Mouse (Mus musculus): ENCODE results near the gene Ss18l1.

Ss18l1 gene

GRCm38 (mm10) chr2:180034753-180035152 lies 7.6 kb upstream of the Ss18l1 start:
- DNase-seq (ENCODE audit: low read depth, low spot score): no peak

- DNase-seq (ENCODE audit: low read depth, low spot score): no peak
These were observed 1.9 kb upstream of the Ss18l1 start for GRCm38 (mm10) chr2:180040406-180040805.

- DNase-seq (ENCODE audit: low read depth, low spot score): no peak
These were observed 593 bp upstream of the Ss18l1 start for GRCm38 (mm10) chr2:180041577-180042255.

GRCm38 (mm10) chr2:180042858-180043515 lies 678 bp downstream of the Ss18l1 start:
- no peak for DNase-seq (ENCODE audit: low read depth, low spot score)

- DNase-seq (ENCODE audit: low read depth, low spot score): no peak
These were observed 3.0 kb downstream of the Ss18l1 start for GRCm38 (mm10) chr2:180045283-180045682.

GRCm38 (mm10) chr2:180047580-180047979 lies 5.3 kb downstream of the Ss18l1 start:
- no peak for DNase-seq (ENCODE audit: low read depth, low spot score)

GRCm38 (mm10) chr2:180047980-180048635 lies 5.8 kb downstream of the Ss18l1 start:
- no peak for DNase-seq (ENCODE audit: low read depth, low spot score)

- no peak for DNase-seq (ENCODE audit: low read depth, low spot score)
These were observed 8.7 kb downstream of the Ss18l1 start for GRCm38 (mm10) chr2:180050986-180051385.

GRCm38 (mm10) chr2:180051986-180052733 lies 9.9 kb downstream of the Ss18l1 start:
- DNase-seq (ENCODE audit: low read depth, low spot score): no peak

GRCm38 (mm10) chr2:180053001-180053400 lies 10.7 kb downstream of the Ss18l1 start:
- no peak for DNase-seq (ENCODE audit: low read depth, low spot score)

GRCm38 (mm10) chr2:180063338-180064131 lies 21.2 kb downstream of the Ss18l1 start:
- no peak for DNase-seq (ENCODE audit: low read depth, low spot score)

- no peak for DNase-seq (ENCODE audit: low read depth, low spot score)
These were observed 27.6 kb downstream of the Ss18l1 start for GRCm38 (mm10) chr2:180069770-180070480.

- peak; percentile 83 for DNase-seq (ENCODE audit: low read depth, low spot score)
These were observed 28.5 kb downstream of the Ss18l1 start, which contains the start of gene Mtg2 for GRCm38 (mm10) chr2:180070481-180071453. Gene Mtg2, plus strand, starts transcription at chr2:180070588.

- no peak for DNase-seq (ENCODE audit: low read depth, low spot score)
These were observed 29.4 kb downstream of the Ss18l1 start for GRCm38 (mm10) chr2:180071671-180072070.

- DNase-seq (ENCODE audit: low read depth, low spot score): no peak
These were observed 30.6 kb downstream of the Ss18l1 start for GRCm38 (mm10) chr2:180072886-180073285.

- no peak for DNase-seq (ENCODE audit: low read depth, low spot score)
These were observed 35.3 kb downstream of the Ss18l1 start for GRCm38 (mm10) chr2:180077622-180078021.

GRCm38 (mm10) chr2:180080680-180081079 lies 38.4 kb downstream of the Ss18l1 start:
- no peak for DNase-seq (ENCODE audit: low read depth, low spot score)

GRCm38 (mm10) chr2:180083063-180083462 lies 40.8 kb downstream of the Ss18l1 start:
- no peak for DNase-seq (ENCODE audit: low read depth, low spot score)

- DNase-seq (ENCODE audit: low read depth, low spot score): no peak
These were observed 42.3 kb downstream of the Ss18l1 start for GRCm38 (mm10) chr2:180084565-180084964.

All from brain, embryonic 18.5 days (tissue).